Mouse (Mus musculus): ENCODE measurements around the gene Arnt2.

DNA sequence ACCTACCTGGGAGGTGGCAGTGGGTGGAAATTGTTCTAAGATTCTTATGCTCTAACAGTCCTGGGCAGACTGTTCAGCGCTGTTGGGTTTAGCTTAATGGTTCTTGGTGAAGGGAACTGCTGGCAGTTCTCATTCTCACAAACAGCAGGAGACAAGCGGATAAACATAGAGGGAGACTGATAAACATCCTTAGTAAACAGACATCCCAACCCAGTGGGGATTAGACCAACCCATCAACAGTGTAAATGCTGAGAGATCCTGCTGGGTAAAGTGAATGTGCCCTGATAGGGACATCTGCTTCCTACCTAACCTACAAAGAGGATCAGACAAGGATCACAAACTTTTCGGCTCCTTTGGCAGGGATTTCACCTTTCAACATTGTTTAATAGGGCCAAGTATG, 155.7 kb downstream of the Arnt2 start:
- TF ChIP-seq CTCF (IDR thresholded peaks at IDR 0.05; ENCODE audit: borderline replicate concordance, insufficient read depth, low read depth, low read length) (no peak), POLR2A (IDR thresholded peaks at IDR 0.05; ENCODE audit: borderline replicate concordance, insufficient read depth, low read length) (no peak)
